Mouse (Mus musculus): ENCODE results near the gene Tnfrsf4.

Gene Tnfrsf4

GRCm38 (mm10) chr4:156013637-156014036, at the start of gene Tnfrsf4:
TSS of gene Tnfrsf4 (plus strand) at chr4:156013843.
- in situ Hi-C loops (cut with MboI), result no loop called here

GRCm38 (mm10) chr4:155964396-155964795, 49.2 kb upstream of the Tnfrsf4 start:
- in situ Hi-C loops (cut with MboI), result no loop called here

- in situ Hi-C loops (cut with MboI), result no loop called here
Observed at GRCm38 (mm10) chr4:155969043-155969653, 44.5 kb upstream of the Tnfrsf4 start.

GRCm38 (mm10) chr4:155970286-155970685, 43.4 kb upstream of the Tnfrsf4 start:
- in situ Hi-C loops (cut with MboI), result no loop called here

- in situ Hi-C loops (cut with MboI), result no loop called here
Observed at GRCm38 (mm10) chr4:155972651-155973050, 41.0 kb upstream of the Tnfrsf4 start.

- in situ Hi-C loops (cut with MboI), result no loop called here
Observed at GRCm38 (mm10) chr4:155973239-155973638, 40.4 kb upstream of the Tnfrsf4 start.

- in situ Hi-C loops (cut with MboI), result no loop called here
Observed at GRCm38 (mm10) chr4:155981436-155982082, 32.1 kb upstream of the Tnfrsf4 start.

GRCm38 (mm10) chr4:155983788-155984187, 29.9 kb upstream of the Tnfrsf4 start:
- in situ Hi-C loops (cut with MboI), result no loop called here

- in situ Hi-C loops (cut with MboI), result no loop called here
Observed at GRCm38 (mm10) chr4:155991211-155991907, 22.3 kb upstream of the Tnfrsf4 start.

GRCm38 (mm10) chr4:155991908-155992230, 21.8 kb upstream of the Tnfrsf4 start:
- in situ Hi-C loops (cut with MboI), result no loop called here

- in situ Hi-C loops (cut with MboI), result no loop called here
Observed at GRCm38 (mm10) chr4:155992241-155992905, 21.3 kb upstream of the Tnfrsf4 start, which contains the start of the genes B3galt6 and Sdf4. TSS of gene B3galt6 (minus strand) at chr4:155992649. TSS of gene Sdf4 (plus strand) at chr4:155992872.

GRCm38 (mm10) chr4:155992906-155993547, 20.6 kb upstream of the Tnfrsf4 start:
- in situ Hi-C loops (cut with MboI), result no loop called here

- in situ Hi-C loops (cut with MboI), result no loop called here
Observed at GRCm38 (mm10) chr4:155993606-155994005, 20.0 kb upstream of the Tnfrsf4 start.

GRCm38 (mm10) chr4:156004109-156004508, 9.5 kb upstream of the Tnfrsf4 start:
- in situ Hi-C loops (cut with MboI), result no loop called here

GRCm38 (mm10) chr4:156008369-156008768, 5.3 kb upstream of the Tnfrsf4 start:
- in situ Hi-C loops (cut with MboI), result no loop called here

GRCm38 (mm10) chr4:156014436-156014835, 793 bp downstream of the Tnfrsf4 start:
- in situ Hi-C loops (cut with MboI), result no loop called here

- in situ Hi-C loops (cut with MboI), result no loop called here
Observed at GRCm38 (mm10) chr4:156019771-156020170, 6.1 kb downstream of the Tnfrsf4 start.

GRCm38 (mm10) chr4:156021381-156021780, 7.7 kb downstream of the Tnfrsf4 start:
- in situ Hi-C loops (cut with MboI), result no loop called here

- in situ Hi-C loops (cut with MboI), result no loop called here
Observed at GRCm38 (mm10) chr4:156021942-156022419, 8.3 kb downstream of the Tnfrsf4 start.

GRCm38 (mm10) chr4:156023520-156023919, 9.9 kb downstream of the Tnfrsf4 start:
- in situ Hi-C loops (cut with MboI), result no loop called here

GRCm38 (mm10) chr4:156024184-156024583, 10.5 kb downstream of the Tnfrsf4 start:
- in situ Hi-C loops (cut with MboI), result no loop called here

- in situ Hi-C loops (cut with MboI), result no loop called here
Observed at GRCm38 (mm10) chr4:156026013-156026412, 12.4 kb downstream of the Tnfrsf4 start, which contains the start of gene Tnfrsf18. TSS of gene Tnfrsf18 (plus strand) at chr4:156026164.

Data from mature B cell (primary cell).